Mouse (Mus musculus) frontal cortex, postnatal 14 days (tissue): ENCODE measurements around the gene Hs1bp3.
A peak's percentile ranks its signal among the peaks of the same experiment; 100 is the strongest.

Source experiments
- DNase-seq, 2 experiments: peaks; one replicate each; pipeline ENCODE4 v3.0.0; 2022; ENCODE audit warnings: low spot score in 2 of 2

Gene Hs1bp3

GRCm38 (mm10) chr12:8301841-8302431 lies 11.3 kb upstream of the Hs1bp3 start, which contains the start of gene Gdf7:
Gene Gdf7, minus strand, starts transcription at chr12:8301954.
- DNase-seq, result no peak

- no peak for DNase-seq
Measured at GRCm38 (mm10) chr12:8305258-8305657, 8.0 kb upstream of the Hs1bp3 start.

- DNase-seq, result no peak
Measured at GRCm38 (mm10) chr12:8306432-8306831, 6.8 kb upstream of the Hs1bp3 start.

- DNase-seq, result no peak
Measured at GRCm38 (mm10) chr12:8306910-8307309, 6.3 kb upstream of the Hs1bp3 start.

- DNase-seq, result no peak
Measured at GRCm38 (mm10) chr12:8310992-8311391, 2.2 kb upstream of the Hs1bp3 start.

- no peak for DNase-seq
Measured at GRCm38 (mm10) chr12:8312266-8312665, 966 bp upstream of the Hs1bp3 start.

- no peak for DNase-seq
Measured at GRCm38 (mm10) chr12:8313773-8314172, 541 bp downstream of the Hs1bp3 start.

GRCm38 (mm10) chr12:8316541-8316940 lies 3.3 kb downstream of the Hs1bp3 start:
- no peak for DNase-seq

GRCm38 (mm10) chr12:8320084-8320713 lies 7.0 kb downstream of the Hs1bp3 start:
- DNase-seq, result peak in 1 of 2 experiments; percentile 76

GRCm38 (mm10) chr12:8321506-8321905 lies 8.3 kb downstream of the Hs1bp3 start:
- DNase-seq, result no peak

GRCm38 (mm10) chr12:8324086-8324485 lies 10.9 kb downstream of the Hs1bp3 start:
- no peak for DNase-seq

- DNase-seq, result no peak
Measured at GRCm38 (mm10) chr12:8325245-8325942, 12.2 kb downstream of the Hs1bp3 start.

- peak in 1 of 2 experiments; percentile 52 for DNase-seq
Measured at GRCm38 (mm10) chr12:8325943-8326522, 12.8 kb downstream of the Hs1bp3 start.

GRCm38 (mm10) chr12:8326825-8327674 lies 13.8 kb downstream of the Hs1bp3 start:
- DNase-seq, result peak; percentile 91 to 98

- no peak for DNase-seq
Measured at GRCm38 (mm10) chr12:8327675-8328053, 14.4 kb downstream of the Hs1bp3 start.

GRCm38 (mm10) chr12:8329236-8329635 lies 16.0 kb downstream of the Hs1bp3 start:
- DNase-seq, result no peak

- no peak for DNase-seq
Measured at GRCm38 (mm10) chr12:8331489-8332173, 18.4 kb downstream of the Hs1bp3 start.

GRCm38 (mm10) chr12:8332174-8332542 lies 18.9 kb downstream of the Hs1bp3 start:
- DNase-seq, result no peak

- DNase-seq, result no peak
Measured at GRCm38 (mm10) chr12:8333617-8334016, 20.4 kb downstream of the Hs1bp3 start.

GRCm38 (mm10) chr12:8334261-8334660 lies 21.0 kb downstream of the Hs1bp3 start:
- DNase-seq, result no peak

- no peak for DNase-seq
Measured at GRCm38 (mm10) chr12:8335503-8335902, 22.3 kb downstream of the Hs1bp3 start.
